Mouse (Mus musculus) hindbrain, embryonic 14.5 days (tissue): ENCODE measurements around the gene Lsm14b. TPM values are rescaled to one million over a fixed set of nuclear protein-coding genes. Genes with fewer than 3 reads are reported as not detected.

Source experiments
- ATAC-seq: fragments of 200-750 bp; cut with Nextera tagmentation; 2 replicates; pipeline ENCODE4 v1.8.0; 2017; ENCODE audit warnings: moderate number of reproducible peaks, mild to moderate bottlenecking, moderate TSS enrichment, moderate library complexity; ENCODE audit not compliant: low FRiP score
- DNase-seq: peaks from one replicate; pipeline ENCODE4 v3.0.0-alpha.2; 2015; ENCODE audit warnings: low spot score
- H3K27ac ChIP-seq: fragments of 300-500 bp; sonication (generic); 2 replicates; pipeline ENCODE4 v1.5.1; 2014; ENCODE audit warnings: mild to moderate bottlenecking, moderate library complexity
- H3K27me3 ChIP-seq: fragments of 300-500 bp; sonication (generic); 2 replicates; pipeline ENCODE4 v1.6.1; 2014; ENCODE audit warnings: mild to moderate bottlenecking, low read length, mixed read lengths; ENCODE audit not compliant: control insufficient read depth, insufficient read depth
- H3K36me3 ChIP-seq: fragments of 300-500 bp; sonication (generic); replicated peaks from 2 replicates; pipeline ENCODE4 v1.6.1; 2014; ENCODE audit not compliant: control insufficient read depth, insufficient read depth
- H3K4me1 ChIP-seq: fragments of 300-500 bp; sonication (generic); replicated peaks from 2 replicates; pipeline ENCODE4 v1.6.1; 2014; ENCODE audit warnings: antibody characterized with exemption, low read length, mixed read lengths; ENCODE audit not compliant: control insufficient read depth, insufficient read depth
- H3K4me2 ChIP-seq: fragments of 300-500 bp; sonication (generic); replicated peaks from 2 replicates; pipeline ENCODE4 v1.6.1; 2014; ENCODE audit warnings: mild to moderate bottlenecking, moderate library complexity
- H3K4me3 ChIP-seq: fragments of 300-500 bp; sonication (generic); replicated peaks from 2 replicates; pipeline ENCODE4 v1.5.1; 2014; ENCODE audit warnings: mild to moderate bottlenecking, low read length
- H3K9ac ChIP-seq: fragments of 300-500 bp; sonication (generic); 2 replicates; pipeline ENCODE4 v1.6.1; 2014
- H3K9me3 ChIP-seq: fragments of 300-500 bp; sonication (generic); 2 replicates; pipeline ENCODE4 v1.6.1; 2016; ENCODE audit warnings: low read length; ENCODE audit not compliant: control insufficient read depth
- WGBS: fragments of 180-500 bp; shearing (Covaris S2); extraction: QIAGEN DNeasy Blood & Tissue Kit; methylation state at CpG from one replicate; pipeline ENCODE4 v1.1.7; 2014; 5-methylcytosine and 5-hydroxymethylcytosine counted together
- polyA plus RNA-seq: library from polyadenylated mRNA; unstranded; fragments of >200 nt; fragmentation: Nextera tagmentation; extraction: Ambion mirVana; gene quantifications from 2 replicates; pipeline ENCODE4 v1.2.1, GENCODE M21; 2014

The Lsm14b gene
- polyA plus RNA-seq, 1 experiment from 2014 or later = 16.9 TPM

- under 1% methylated on average over 6 of the region's 6 CpGs for WGBS
- peaks cover 20% of the 10 kb centered on the region for H3K27me3 ChIP-seq
- peaks cover 34% of the 10 kb centered on the region for H3K36me3 ChIP-seq
- DNase-seq = no peak
- H3K4me3 ChIP-seq = peak overlapping the region; percentile 99
- peak overlapping the region; percentile 94 for H3K27ac ChIP-seq
- peak overlapping the region; percentile 97 for H3K9ac ChIP-seq
- H3K9me3 ChIP-seq = no peaks in the 10 kb centered on the region
- H3K4me2 ChIP-seq = peak overlapping the region; percentile 98
- no peak for ATAC-seq
- peaks cover 32% of the 10 kb centered on the region for H3K4me1 ChIP-seq
Observed at GRCm38 (mm10) chr2:180025861-180026200, 1.0 kb downstream of the Lsm14b start.

- Histone ChIP-seq H3K36me3 (peaks cover 54% of the 10 kb centered on the region), H3K27me3 (peaks cover 7% of the 10 kb centered on the region), H3K9ac (peak overlapping the region; percentile 97), H3K4me2 (peak overlapping the region; percentile 98), H3K4me1 (peaks cover 32% of the 10 kb centered on the region), H3K4me3 (peak overlapping the region; percentile 99), H3K9me3 (no peaks in the 10 kb centered on the region), H3K27ac (no peak overlapping the region)
- DNase-seq = no peak
- 69% methylated on average over 9 of the region's 9 CpGs for WGBS
- ATAC-seq = no peak
Observed at GRCm38 (mm10) chr2:180027768-180028167, 3.0 kb downstream of the Lsm14b start.

GRCm38 (mm10) chr2:180031270-180031669 is 6.5 kb downstream of the Lsm14b start:
- no peak for ATAC-seq
- Histone ChIP-seq H3K9me3 (no peaks in the 10 kb centered on the region), H3K36me3 (peaks cover 89% of the 10 kb centered on the region), H3K4me1 (peaks cover 27% of the 10 kb centered on the region), H3K4me3 (no peak overlapping the region), H3K27me3 (no peaks in the 10 kb centered on the region), H3K27ac (no peak overlapping the region), H3K4me2 (no peak overlapping the region), H3K9ac (no peak overlapping the region)
- 91% methylated on average over 6 of the region's 6 CpGs for WGBS
- no peak for DNase-seq

GRCm38 (mm10) chr2:180032925-180033324 is 8.1 kb downstream of the Lsm14b start:
- Histone ChIP-seq H3K4me1 (peaks cover 11% of the 10 kb centered on the region), H3K27ac (no peak overlapping the region), H3K9me3 (no peaks in the 10 kb centered on the region), H3K4me2 (no peak overlapping the region), H3K9ac (no peak overlapping the region), H3K4me3 (no peak overlapping the region), H3K36me3 (peaks cover 100% of the 10 kb centered on the region), H3K27me3 (no peaks in the 10 kb centered on the region)
- ATAC-seq (no peak), DNase-seq (no peak)
- WGBS = 81% methylated on average over 3 of the region's 3 CpGs

GRCm38 (mm10) chr2:180033956-180034355 is 9.2 kb downstream of the Lsm14b start:
- H3K27ac ChIP-seq = no peak overlapping the region
- ATAC-seq (no peak), DNase-seq (no peak)
- H3K9ac ChIP-seq = no peak overlapping the region
- no peak overlapping the region for H3K4me2 ChIP-seq
- H3K9me3 ChIP-seq = no peaks in the 10 kb centered on the region
- 63% methylated on average over 3 of the region's 3 CpGs for WGBS
- no peaks in the 10 kb centered on the region for H3K27me3 ChIP-seq
- peaks cover 100% of the 10 kb centered on the region for H3K36me3 ChIP-seq
- H3K4me1 ChIP-seq = 0 out of 2 replicates have a peak, but pooled peaks cover 2% of the 10 kb centered on the region
- H3K4me3 ChIP-seq = no peak overlapping the region

- no peak overlapping the region for H3K4me3 ChIP-seq
- DNase-seq (no peak), ATAC-seq (no peak)
- H3K27me3 ChIP-seq = no peaks in the 10 kb centered on the region
- H3K9ac ChIP-seq = no peak overlapping the region
- WGBS = 71% methylated on average over 5 of the region's 5 CpGs
- H3K9me3 ChIP-seq = no peaks in the 10 kb centered on the region
- H3K36me3 ChIP-seq = peaks cover 95% of the 10 kb centered on the region
- H3K4me1 ChIP-seq = no peaks in the 10 kb centered on the region
- H3K27ac ChIP-seq = no peak overlapping the region
- no peak overlapping the region for H3K4me2 ChIP-seq
Observed at GRCm38 (mm10) chr2:180034753-180035152, 10.0 kb downstream of the Lsm14b start.

- Histone ChIP-seq H3K27ac (no peak overlapping the region), H3K27me3 (no peaks in the 10 kb centered on the region), H3K4me1 (peaks cover 36% of the 10 kb centered on the region), H3K4me2 (peak overlapping the region; percentile 63), H3K4me3 (peak overlapping the region; percentile 98; the same call in 1 of the 2 replicates), H3K9ac (peak overlapping the region; percentile 44; the same call in 1 of the 2 replicates), H3K36me3 (peaks cover 39% of the 10 kb centered on the region), H3K9me3 (no peaks in the 10 kb centered on the region)
- WGBS = 64% methylated on average over 6 of the region's 6 CpGs
- no peak for DNase-seq
- no peak for ATAC-seq
Observed at GRCm38 (mm10) chr2:180040406-180040805, 15.6 kb downstream of the Lsm14b start.

GRCm38 (mm10) chr2:180041577-180042255 is 16.9 kb downstream of the Lsm14b start:
- under 1% methylated on average over 44 of the region's 66 CpGs for WGBS
- peak; percentile 42 for DNase-seq

GRCm38 (mm10) chr2:180042256-180042857 is 17.6 kb downstream of the Lsm14b start, which contains the start of the genes Psma7 and Ss18l1:
Gene Psma7 (minus strand): TSS chr2:180042433.
Gene Ss18l1 (plus strand): TSS chr2:180042509.
- ATAC-seq = peak; percentile 95
- peak within 1 kb of the TSS; percentile 95 for H3K9ac ChIP-seq
- peak within 1 kb of the TSS; percentile 96 for H3K27ac ChIP-seq
- H3K36me3 ChIP-seq = peaks cover 19% of the 10 kb centered on the region
- no peaks in the 10 kb centered on the region for H3K27me3 ChIP-seq
- WGBS = under 1% methylated on average over 74 of the region's 78 CpGs
- peaks cover 36% of the 10 kb centered on the region for H3K4me1 ChIP-seq
- peak within 1 kb of the TSS; percentile 98 for H3K4me3 ChIP-seq
- H3K4me2 ChIP-seq = peak within 1 kb of the TSS; percentile 63
- peak; percentile 93 for DNase-seq
- H3K9me3 ChIP-seq = no peaks in the 10 kb centered on the region

More at GRCm38 (mm10) chr2:180041577-180042255, 16.9 kb downstream of the Lsm14b start:
- H3K27ac ChIP-seq = peak overlapping the region; percentile 96
- peak overlapping the region; percentile 95 for H3K9ac ChIP-seq
- H3K36me3 ChIP-seq = peaks cover 26% of the 10 kb centered on the region
- ATAC-seq = peak; percentile 55
- peak overlapping the region; percentile 63 for H3K4me2 ChIP-seq
- H3K9me3 ChIP-seq = no peaks in the 10 kb centered on the region
- peak overlapping the region; percentile 98 for H3K4me3 ChIP-seq
- peaks cover 36% of the 10 kb centered on the region for H3K4me1 ChIP-seq
- H3K27me3 ChIP-seq = no peaks in the 10 kb centered on the region
